Mouse (Mus musculus): ENCODE measurements around the gene Npb. TPM values are rescaled to one million over a fixed set of nuclear protein-coding genes. Genes with fewer than 3 reads are reported as not detected.

The Npb gene
- polyA plus RNA-seq, 1 experiment from 2014 or later = 3.6 TPM

DNA sequence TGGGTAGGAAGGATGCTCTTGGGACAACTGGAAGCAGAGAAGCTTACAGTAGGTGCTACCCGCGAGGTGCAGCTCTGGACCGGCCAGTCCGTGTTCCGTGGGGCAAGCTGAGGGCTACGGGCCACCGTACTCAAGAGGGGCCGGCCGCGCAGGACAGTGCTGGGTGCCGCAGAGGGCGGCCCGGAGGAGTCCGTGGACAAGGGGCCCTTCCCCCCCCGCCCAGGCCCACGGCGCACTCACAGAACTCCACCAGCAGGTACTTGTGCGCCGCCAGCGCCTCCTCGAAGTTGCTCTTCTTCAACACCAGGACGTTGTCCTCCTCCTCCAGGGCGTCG, 35.9 kb upstream of the Npb start:
- ATAC-seq (replicated peaks; ENCODE audit: low FRiP score) = peak; percentile 33
- Histone ChIP-seq H3K27me3 (replicated peaks; ENCODE audit: control insufficient read depth, insufficient read depth, low read length) (no peaks in the 10 kb centered on the region), H3K27ac (ENCODE audit: low read depth, low read length) (peak overlapping the region; percentile 85), H3K4me2 (peak overlapping the region; percentile 93), H3K36me3 (ENCODE audit: control insufficient read depth, insufficient read depth, low read length) (peaks cover 33% of the 10 kb centered on the region), H3K9me3 (ENCODE audit: control insufficient read depth, low read length) (no peaks in the 10 kb centered on the region), H3K4me3 (ENCODE audit: low read depth, low read length) (peak overlapping the region; percentile 81), H3K9ac (ENCODE audit: low read depth, low read length) (peak overlapping the region; percentile 97), H3K4me1 (replicated peaks; ENCODE audit: control insufficient read depth, insufficient read depth, low read length) (peaks cover 29% of the 10 kb centered on the region)
- WGBS = under 1% methylated on average over 21 of the region's 24 CpGs
- DNase-seq (ENCODE audit: low spot score) = no peak

DNA sequence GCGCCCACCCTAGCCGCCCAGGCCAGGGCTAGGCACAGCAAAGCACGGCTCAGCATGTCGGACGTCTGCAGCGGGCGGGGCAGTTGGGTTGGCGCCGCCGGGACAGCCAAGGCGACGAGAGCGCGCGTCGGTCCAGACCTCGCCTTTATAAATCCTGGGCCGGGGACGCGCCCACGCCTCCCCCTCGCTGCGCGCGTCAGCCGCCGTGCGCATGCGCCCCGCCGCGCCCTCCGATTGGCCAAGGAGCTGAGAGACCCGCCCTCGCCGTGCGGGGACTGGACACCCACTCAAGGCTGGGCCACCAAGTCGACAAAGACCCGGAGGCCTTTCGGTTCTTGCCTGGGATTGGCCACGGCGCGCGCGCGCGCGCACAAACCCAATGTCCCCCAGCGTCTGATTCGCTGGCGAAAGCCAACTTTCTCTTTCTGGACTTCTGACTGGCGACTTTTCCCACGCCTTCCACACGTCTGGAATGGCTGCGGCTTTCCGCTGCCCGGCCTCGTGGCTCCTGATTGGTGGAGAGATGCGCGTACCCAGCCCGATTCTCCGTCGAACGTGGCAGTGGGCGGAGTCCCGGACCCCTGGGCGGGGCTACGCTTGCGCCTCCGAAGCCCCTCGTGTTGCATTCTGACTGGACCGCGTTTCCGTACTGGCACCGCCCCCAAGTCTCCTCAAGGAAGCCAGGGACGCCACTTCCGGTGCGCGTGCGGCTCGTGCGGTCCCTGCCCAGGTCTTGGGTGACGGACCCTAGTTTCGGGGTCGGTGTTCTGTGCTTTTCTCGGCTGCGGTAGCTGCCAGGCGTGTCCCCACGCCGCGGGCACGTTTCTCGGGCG, 35.3 kb upstream of the Npb start, which contains the start of gene P4hb:
Gene P4hb (minus strand): TSS at position 502 of the 833 bp plus-strand sequence.
- WGBS = under 1% methylated on average over 93 of the region's 94 CpGs
- ATAC-seq (replicated peaks; ENCODE audit: low FRiP score) = peak; percentile 92
- peaks cover 34% of the 10 kb centered on the region for H3K36me3 ChIP-seq (ENCODE audit: control insufficient read depth, insufficient read depth, low read length)

DNA sequence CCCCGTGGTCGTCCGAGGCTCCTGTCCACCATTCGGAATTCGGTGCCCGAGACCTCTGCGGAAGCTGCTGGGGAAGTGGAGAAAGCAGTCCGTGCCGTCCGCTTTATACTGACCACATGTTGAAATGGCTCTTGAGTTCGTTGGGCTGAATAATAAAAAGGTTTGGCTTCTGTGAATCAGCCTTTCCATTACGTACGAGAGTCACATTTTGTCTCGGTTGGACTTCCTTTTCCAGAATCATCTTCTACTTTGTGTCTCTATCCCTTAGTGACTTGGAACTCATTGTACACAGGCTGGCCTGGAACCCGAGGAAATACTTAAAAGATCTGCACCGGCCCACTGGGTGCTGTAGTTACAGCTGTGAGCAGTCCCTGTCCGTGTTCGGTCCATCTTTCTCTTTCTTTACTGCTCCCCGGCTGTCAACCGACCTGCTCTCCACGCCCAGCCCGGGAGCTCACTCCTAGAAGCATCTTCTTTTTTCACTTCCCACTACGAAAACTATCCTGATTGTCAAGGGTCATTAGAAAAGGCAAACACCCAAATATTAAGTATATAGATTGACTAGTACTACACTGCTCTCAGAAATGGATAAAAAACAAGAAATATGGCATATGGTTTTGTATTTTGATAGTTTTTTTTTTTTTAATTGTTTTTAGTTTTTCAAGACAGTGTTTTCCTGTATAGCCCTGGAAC, 34.5 kb upstream of the Npb start:
- peaks cover 29% of the 10 kb centered on the region for H3K4me1 ChIP-seq (replicated peaks; ENCODE audit: control insufficient read depth, insufficient read depth, low read length)
- H3K9me3 ChIP-seq (ENCODE audit: control insufficient read depth, low read length) = no peaks in the 10 kb centered on the region
- WGBS = 0% methylated on average over 23 of the region's 23 CpGs
- DNase-seq (ENCODE audit: low spot score) = peak; percentile 56
- H3K4me3 ChIP-seq (ENCODE audit: low read depth, low read length) = peak overlapping the region; percentile 81
- H3K27me3 ChIP-seq (replicated peaks; ENCODE audit: control insufficient read depth, insufficient read depth, low read length) = no peaks in the 10 kb centered on the region
- 0 out of 2 replicates have a peak, but pooled peaks have one; percentile 0 for ATAC-seq (replicated peaks; ENCODE audit: low FRiP score)
- peaks cover 35% of the 10 kb centered on the region for H3K36me3 ChIP-seq (ENCODE audit: control insufficient read depth, insufficient read depth, low read length)
- H3K4me2 ChIP-seq = peak overlapping the region; percentile 93
- peak overlapping the region; percentile 85 for H3K27ac ChIP-seq (ENCODE audit: low read depth, low read length)
- H3K9ac ChIP-seq (ENCODE audit: low read depth, low read length) = peak overlapping the region; percentile 97

More for the DNA sequence above, 35.3 kb upstream of the Npb start, which contains the start of gene P4hb:
- H3K4me2 ChIP-seq = peak within 1 kb of the TSS; percentile 93
- peak within 1 kb of the TSS; percentile 85 for H3K27ac ChIP-seq (ENCODE audit: low read depth, low read length)
- H3K9me3 ChIP-seq (ENCODE audit: control insufficient read depth, low read length) = no peaks in the 10 kb centered on the region
- peak; percentile 99 for DNase-seq (ENCODE audit: low spot score)
- H3K4me1 ChIP-seq (replicated peaks; ENCODE audit: control insufficient read depth, insufficient read depth, low read length) = peaks cover 29% of the 10 kb centered on the region
- peak within 1 kb of the TSS; percentile 97 for H3K9ac ChIP-seq (ENCODE audit: low read depth, low read length)
- peak within 1 kb of the TSS; percentile 81 for H3K4me3 ChIP-seq (ENCODE audit: low read depth, low read length)
- no peaks in the 10 kb centered on the region for H3K27me3 ChIP-seq (replicated peaks; ENCODE audit: control insufficient read depth, insufficient read depth, low read length)

DNA sequence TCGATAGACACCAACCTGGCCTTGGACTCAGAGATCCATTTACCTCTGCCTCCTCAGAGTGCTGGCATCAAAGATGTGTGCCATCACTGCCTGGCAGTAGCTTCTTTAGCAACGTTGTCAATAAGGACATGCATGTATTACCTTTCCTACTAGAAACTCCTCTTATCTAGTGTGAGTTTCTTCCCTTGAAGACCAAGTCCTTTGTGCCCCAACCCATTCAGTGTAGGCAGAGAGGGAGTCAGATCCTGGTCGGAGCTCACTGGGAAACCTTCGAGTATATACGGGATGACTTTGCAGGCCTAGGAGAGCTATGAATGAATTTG, 34.0 kb upstream of the Npb start:
- H3K9me3 ChIP-seq (ENCODE audit: control insufficient read depth, low read length) = no peaks in the 10 kb centered on the region
- H3K27ac ChIP-seq (ENCODE audit: low read depth, low read length) = peak overlapping the region; percentile 85
- H3K36me3 ChIP-seq (ENCODE audit: control insufficient read depth, insufficient read depth, low read length) = peaks cover 40% of the 10 kb centered on the region
- peak overlapping the region; percentile 93 for H3K4me2 ChIP-seq
- H3K4me3 ChIP-seq (ENCODE audit: low read depth, low read length) = peak overlapping the region; percentile 81
- peaks cover 30% of the 10 kb centered on the region for H3K4me1 ChIP-seq (replicated peaks; ENCODE audit: control insufficient read depth, insufficient read depth, low read length)
- no peaks in the 10 kb centered on the region for H3K27me3 ChIP-seq (replicated peaks; ENCODE audit: control insufficient read depth, insufficient read depth, low read length)
- no peak for ATAC-seq (replicated peaks; ENCODE audit: low FRiP score)
- DNase-seq (ENCODE audit: low spot score) = no peak
- peak overlapping the region; percentile 97 for H3K9ac ChIP-seq (ENCODE audit: low read depth, low read length)
- WGBS = 37% methylated on average over 5 of the region's 5 CpGs

DNA sequence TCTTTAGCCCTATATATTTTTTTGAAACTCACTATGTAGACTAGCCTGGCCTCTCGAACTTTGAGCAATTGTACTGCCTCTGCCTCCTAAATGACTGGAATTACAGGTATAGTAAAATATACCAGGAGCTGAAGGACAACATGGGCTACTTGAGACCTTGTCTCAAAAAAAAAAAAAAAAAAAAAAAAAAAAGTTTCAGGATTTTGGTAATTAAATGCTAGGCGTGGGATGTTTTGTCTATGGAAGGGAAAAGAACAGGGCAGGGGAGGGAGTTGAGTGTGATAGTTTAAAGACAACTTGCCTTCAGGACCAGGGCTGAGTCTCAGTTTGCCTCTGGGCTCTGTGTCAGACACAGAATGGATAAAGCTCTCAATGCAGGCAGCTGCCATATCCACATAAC, 33.2 kb upstream of the Npb start:
- H3K36me3 ChIP-seq (ENCODE audit: control insufficient read depth, insufficient read depth, low read length) = peaks cover 43% of the 10 kb centered on the region
- H3K4me1 ChIP-seq (replicated peaks; ENCODE audit: control insufficient read depth, insufficient read depth, low read length) = peaks cover 37% of the 10 kb centered on the region
- H3K9me3 ChIP-seq (ENCODE audit: control insufficient read depth, low read length) = no peaks in the 10 kb centered on the region
- WGBS = 82% methylated on average over 2 of the region's 2 CpGs
- no peak overlapping the region for H3K9ac ChIP-seq (ENCODE audit: low read depth, low read length)
- no peak for DNase-seq (ENCODE audit: low spot score)
- no peak for ATAC-seq (replicated peaks; ENCODE audit: low FRiP score)
- H3K4me3 ChIP-seq (ENCODE audit: low read depth, low read length) = peak overlapping the region; percentile 81; the same call in 1 of the 2 replicates
- no peak overlapping the region for H3K4me2 ChIP-seq
- H3K27me3 ChIP-seq (replicated peaks; ENCODE audit: control insufficient read depth, insufficient read depth, low read length) = no peaks in the 10 kb centered on the region
- no peak overlapping the region; the same call in 1 of the 2 replicates for H3K27ac ChIP-seq (ENCODE audit: low read depth, low read length)

DNA sequence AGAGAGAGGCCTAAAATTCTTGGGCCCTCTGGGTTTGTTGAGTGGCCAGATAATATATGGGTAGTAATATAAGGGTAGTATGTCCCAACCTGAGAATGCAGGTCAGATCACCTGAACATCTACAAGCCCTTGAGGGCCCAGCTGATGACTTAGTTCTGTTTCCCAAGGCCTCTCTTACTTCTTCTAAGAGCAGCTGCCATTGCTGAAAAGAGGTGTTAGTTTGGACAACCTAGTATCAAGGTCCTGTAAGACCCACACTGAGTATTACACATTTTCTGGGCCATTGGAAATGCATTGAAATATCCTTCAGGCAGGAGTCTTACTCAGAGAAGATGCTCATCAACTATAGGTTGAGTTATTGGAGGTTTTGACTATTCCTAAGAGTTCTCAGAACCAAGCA, 32.3 kb upstream of the Npb start:
- peaks cover 35% of the 10 kb centered on the region for H3K36me3 ChIP-seq (ENCODE audit: control insufficient read depth, insufficient read depth, low read length)
- H3K4me3 ChIP-seq (ENCODE audit: low read depth, low read length) = no peak overlapping the region
- H3K9ac ChIP-seq (ENCODE audit: low read depth, low read length) = no peak overlapping the region
- H3K4me2 ChIP-seq = no peak overlapping the region
- no peaks in the 10 kb centered on the region for H3K27me3 ChIP-seq (replicated peaks; ENCODE audit: control insufficient read depth, insufficient read depth, low read length)
- H3K4me1 ChIP-seq (replicated peaks; ENCODE audit: control insufficient read depth, insufficient read depth, low read length) = peaks cover 39% of the 10 kb centered on the region
- ATAC-seq (replicated peaks; ENCODE audit: low FRiP score) = no peak
- peak overlapping the region; percentile 34; the same call in 1 of the 2 replicates for H3K27ac ChIP-seq (ENCODE audit: low read depth, low read length)
- no peaks in the 10 kb centered on the region for H3K9me3 ChIP-seq (ENCODE audit: control insufficient read depth, low read length)
- DNase-seq (ENCODE audit: low spot score) = no peak

DNA sequence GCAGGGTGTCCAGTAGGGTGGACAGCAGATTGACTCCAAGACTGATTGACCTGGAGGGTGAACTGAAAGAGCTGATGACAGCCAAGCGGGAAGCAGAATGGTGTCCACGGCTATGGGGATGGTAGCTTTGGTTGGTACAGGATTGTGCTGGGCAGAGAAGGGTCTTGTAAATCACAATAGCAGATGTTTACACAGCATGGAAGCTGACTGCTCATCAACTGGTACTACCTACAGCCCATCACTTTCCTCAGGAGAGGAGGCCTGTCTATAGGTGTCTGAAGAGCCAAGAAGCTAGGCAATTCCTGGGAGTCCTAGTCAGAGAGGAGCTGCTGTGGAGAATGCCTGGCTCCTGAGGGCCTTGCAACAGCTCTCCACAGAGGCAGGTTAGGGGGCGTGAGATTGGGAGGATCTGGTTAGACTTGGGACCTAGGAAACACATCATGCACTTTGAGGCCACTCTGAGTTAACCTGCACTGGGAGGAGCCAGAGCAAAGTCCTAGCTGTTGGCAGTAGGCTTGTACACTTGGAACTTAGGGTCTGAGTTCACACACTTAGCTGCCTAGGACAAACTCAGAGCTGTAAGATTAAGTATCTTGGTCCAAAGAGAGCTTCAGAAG, 31.8 kb upstream of the Npb start:
- H3K4me3 ChIP-seq (ENCODE audit: low read depth, low read length) = no peak overlapping the region
- no peak for ATAC-seq (replicated peaks; ENCODE audit: low FRiP score)
- WGBS = 80% methylated on average over 3 of the region's 3 CpGs
- H3K9me3 ChIP-seq (ENCODE audit: control insufficient read depth, low read length) = no peaks in the 10 kb centered on the region
- H3K27me3 ChIP-seq (replicated peaks; ENCODE audit: control insufficient read depth, insufficient read depth, low read length) = no peaks in the 10 kb centered on the region
- peaks cover 34% of the 10 kb centered on the region for H3K4me1 ChIP-seq (replicated peaks; ENCODE audit: control insufficient read depth, insufficient read depth, low read length)
- peak overlapping the region; percentile 68 for H3K27ac ChIP-seq (ENCODE audit: low read depth, low read length)
- peak overlapping the region; percentile 2; the same call in 1 of the 2 replicates for H3K4me2 ChIP-seq
- H3K36me3 ChIP-seq (ENCODE audit: control insufficient read depth, insufficient read depth, low read length) = peaks cover 30% of the 10 kb centered on the region
- no peak overlapping the region for H3K9ac ChIP-seq (ENCODE audit: low read depth, low read length)
- no peak for DNase-seq (ENCODE audit: low spot score)

DNA sequence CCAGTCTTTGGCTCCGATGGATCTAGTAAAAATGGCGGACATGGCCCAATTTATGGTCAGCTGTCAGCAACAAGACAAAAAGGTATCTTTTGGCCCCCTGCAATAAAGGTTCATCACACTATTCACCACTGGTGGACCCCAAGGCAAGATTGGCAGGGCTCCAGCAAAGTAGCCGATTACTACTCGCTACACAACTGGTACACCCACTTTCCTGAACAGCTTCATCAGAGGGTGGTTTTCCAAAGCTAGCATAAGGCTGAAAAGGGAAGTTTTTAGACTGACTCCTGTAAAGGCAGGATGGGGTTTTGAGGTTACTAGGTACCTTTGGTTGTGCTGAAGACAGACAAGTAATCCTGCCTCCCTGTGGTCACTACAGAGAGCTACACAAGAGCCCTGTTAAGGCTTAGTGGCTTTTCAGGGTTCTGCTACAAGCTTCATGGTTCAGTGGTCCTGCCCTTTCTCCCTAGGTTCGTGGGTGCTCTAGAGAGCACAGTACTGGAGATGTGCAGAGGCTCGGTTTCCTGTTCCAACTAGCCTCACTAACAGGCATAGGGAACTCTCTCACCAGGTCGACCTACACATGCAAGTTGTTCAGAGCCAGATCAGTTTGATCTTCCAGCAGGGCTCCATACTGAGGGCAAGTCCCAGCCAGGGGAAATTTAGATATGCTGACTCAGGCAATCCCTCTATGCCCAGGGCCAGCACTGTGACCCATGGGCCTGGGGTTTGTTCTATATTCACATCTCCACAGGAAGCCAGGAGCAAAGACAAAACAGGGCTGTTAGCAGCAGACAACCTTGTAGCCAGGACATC, 30.9 kb upstream of the Npb start:
- H3K27me3 ChIP-seq (replicated peaks; ENCODE audit: control insufficient read depth, insufficient read depth, low read length) = no peaks in the 10 kb centered on the region
- ATAC-seq (replicated peaks; ENCODE audit: low FRiP score) = no peak
- no peak overlapping the region for H3K4me2 ChIP-seq
- H3K27ac ChIP-seq (ENCODE audit: low read depth, low read length) = peak overlapping the region; percentile 68
- peaks cover 38% of the 10 kb centered on the region for H3K4me1 ChIP-seq (replicated peaks; ENCODE audit: control insufficient read depth, insufficient read depth, low read length)
- no peak overlapping the region for H3K4me3 ChIP-seq (ENCODE audit: low read depth, low read length)
- peaks cover 29% of the 10 kb centered on the region for H3K36me3 ChIP-seq (ENCODE audit: control insufficient read depth, insufficient read depth, low read length)
- 83% methylated on average over 7 of the region's 7 CpGs for WGBS
- H3K9me3 ChIP-seq (ENCODE audit: control insufficient read depth, low read length) = no peaks in the 10 kb centered on the region
- DNase-seq (ENCODE audit: low spot score) = no peak
- H3K9ac ChIP-seq (ENCODE audit: low read depth, low read length) = no peak overlapping the region

Data from liver, embryonic 11.5 days (tissue).